Mouse (Mus musculus) embryonic facial prominence, embryonic 15.5 days (tissue): ENCODE measurements around the gene Adamts17. TPM values are rescaled to one million over a fixed set of nuclear protein-coding genes. Genes with fewer than 3 reads are reported as not detected.
A peak's percentile ranks its signal among the peaks of the same experiment; 100 is the strongest.

Experiments used
- ATAC-seq: fragments of 200-750 bp; cut with Nextera tagmentation; 2 replicates; pipeline ENCODE4 v1.8.0; 2017; ENCODE audit warnings: low read depth, moderate TSS enrichment; ENCODE audit not compliant: insufficient number of reproducible peaks, low FRiP score, low TSS enrichment
- H3K27ac ChIP-seq: fragments of 300-500 bp; sonication (generic); replicated peaks from 2 replicates; pipeline ENCODE4 v1.5.1; 2015; ENCODE audit warnings: mild to moderate bottlenecking, inconsistent platforms
- H3K27me3 ChIP-seq: fragments of 300-500 bp; sonication (generic); 2 replicates; pipeline ENCODE4 v1.6.1; 2015; ENCODE audit warnings: inconsistent platforms
- H3K36me3 ChIP-seq: fragments of 300-500 bp; sonication (generic); 2 replicates; pipeline ENCODE4 v1.6.1; 2015; ENCODE audit warnings: mild to moderate bottlenecking, inconsistent platforms
- H3K4me1 ChIP-seq: fragments of 300-500 bp; sonication (generic); 2 replicates; pipeline ENCODE4 v1.6.1; 2015; ENCODE audit warnings: inconsistent platforms
- H3K4me2 ChIP-seq: fragments of 300-500 bp; sonication (generic); replicated peaks from 2 replicates; pipeline ENCODE4 v1.6.1; 2015; ENCODE audit warnings: mild to moderate bottlenecking, inconsistent platforms
- H3K4me3 ChIP-seq: fragments of 300-500 bp; sonication (generic); replicated peaks from 2 replicates; pipeline ENCODE4 v1.5.1; 2015; ENCODE audit warnings: mild to moderate bottlenecking, inconsistent platforms
- H3K9ac ChIP-seq: fragments of 300-500 bp; sonication (generic); 2 replicates; pipeline ENCODE4 v1.6.1; 2015; ENCODE audit warnings: inconsistent platforms
- H3K9me3 ChIP-seq: fragments of 300-500 bp; sonication (generic); replicated peaks from 2 replicates; pipeline ENCODE4 v1.6.1; 2016; ENCODE audit warnings: inconsistent platforms
- WGBS: fragments of 180-500 bp; shearing (Covaris S2); methylation state at CpG from one replicate; pipeline ENCODE4 v1.1.7; 2015; 5-methylcytosine and 5-hydroxymethylcytosine counted together
- polyA plus RNA-seq: library from polyadenylated mRNA; unstranded; fragments of >200 nt; fragmentation: Nextera tagmentation; extraction: Ambion mirVana; gene quantifications from 2 replicates; pipeline ENCODE4 v1.2.1, GENCODE M21; 2015

Adamts17 gene
- polyA plus RNA-seq, 1 experiment from 2014 or later, result 17.4 TPM

DNA sequence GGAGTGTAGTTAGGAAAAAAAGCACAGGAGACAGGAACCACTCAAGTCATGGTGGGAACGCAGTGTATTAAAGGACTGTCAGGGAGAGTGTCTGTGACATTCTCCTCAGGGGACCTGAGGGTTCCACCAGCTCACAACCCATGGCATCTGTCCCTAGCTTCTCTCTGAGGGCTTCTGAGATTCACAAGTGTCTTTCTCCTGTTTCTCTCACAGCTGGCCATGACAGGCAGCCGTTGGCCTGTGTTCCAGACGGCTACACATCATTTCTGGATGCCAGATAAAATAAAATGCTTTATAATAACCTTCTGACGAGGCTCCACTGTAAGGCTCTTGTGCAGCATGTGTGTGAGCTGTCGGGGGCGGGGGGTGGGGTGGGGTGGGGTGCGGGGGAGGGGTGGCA, 32.0 kb downstream of the Adamts17 start:
- Histone ChIP-seq H3K9me3 (no peaks in the 10 kb centered on the region), H3K27me3 (no peaks in the 10 kb centered on the region), H3K4me2 (no peak overlapping the region), H3K36me3 (0 out of 2 replicates have a peak, but pooled peaks cover 4% of the 10 kb centered on the region), H3K27ac (peak overlapping the region; percentile 78), H3K4me3 (no peak overlapping the region), H3K4me1 (peaks cover 43% of the 10 kb centered on the region), H3K9ac (no peak overlapping the region)
- 28% methylated on average over 7 of the region's 7 CpGs for WGBS
- ATAC-seq, result peak; percentile 26

DNA sequence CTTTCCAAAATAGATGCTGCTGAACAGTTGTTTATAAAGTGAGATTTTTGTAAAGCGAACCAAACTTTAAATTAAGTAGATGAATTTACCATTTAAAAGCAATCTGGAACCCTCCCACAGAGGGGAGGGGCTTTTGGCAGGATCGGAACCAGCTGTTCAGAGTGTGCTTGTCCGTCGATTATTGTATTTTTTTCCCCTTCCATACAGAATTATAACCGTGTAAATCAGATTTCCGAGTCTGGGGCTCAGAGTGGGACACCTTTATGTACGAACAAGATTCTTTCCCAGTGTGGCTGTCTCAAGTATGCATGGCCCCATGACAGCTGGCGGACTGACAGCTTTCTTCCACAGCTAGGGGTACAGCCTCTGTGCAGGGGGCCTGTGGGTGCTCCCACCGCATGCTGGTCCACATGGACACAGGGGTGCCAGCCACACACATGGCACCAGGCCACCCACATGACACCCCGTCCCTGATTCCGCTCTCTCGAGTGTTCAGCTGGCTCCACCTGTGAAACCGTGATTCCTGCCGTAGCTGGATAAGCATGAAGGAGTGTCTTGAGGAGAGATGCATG, 32.5 kb downstream of the Adamts17 start:
- H3K27me3 ChIP-seq, result no peaks in the 10 kb centered on the region
- 0 out of 2 replicates have a peak, but pooled peaks cover 4% of the 10 kb centered on the region for H3K36me3 ChIP-seq
- H3K27ac ChIP-seq, result peak overlapping the region; percentile 78
- peak overlapping the region; percentile 24; the same call in 1 of the 2 replicates for H3K4me2 ChIP-seq
- ATAC-seq, result peak; percentile 71
- H3K9me3 ChIP-seq, result no peaks in the 10 kb centered on the region
- peaks cover 38% of the 10 kb centered on the region for H3K4me1 ChIP-seq
- H3K4me3 ChIP-seq, result no peak overlapping the region
- H3K9ac ChIP-seq, result no peak overlapping the region
- WGBS, result 35% methylated on average over 14 of the region's 14 CpGs

DNA sequence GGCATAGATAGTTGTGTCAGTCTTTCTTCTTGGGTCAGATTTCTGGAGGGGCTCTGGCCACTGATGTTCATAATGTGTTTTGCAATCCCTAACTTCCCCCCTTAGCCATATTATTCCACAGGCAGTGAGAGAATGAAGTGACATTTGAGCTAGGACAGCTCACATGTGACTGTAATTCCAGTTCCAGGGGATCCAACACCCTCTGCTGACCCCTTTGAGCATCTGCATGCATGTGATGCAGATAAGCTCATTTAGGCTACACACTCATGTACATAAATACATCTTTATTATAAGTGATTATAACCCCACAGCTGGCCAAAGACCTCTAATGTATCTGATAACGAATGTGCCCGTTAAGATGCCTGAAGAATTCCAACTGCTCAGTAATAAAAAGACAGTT, 33.7 kb downstream of the Adamts17 start:
- no peak overlapping the region for H3K4me2 ChIP-seq
- H3K27me3 ChIP-seq, result no peaks in the 10 kb centered on the region
- 0 out of 2 replicates have a peak, but pooled peaks cover 4% of the 10 kb centered on the region for H3K36me3 ChIP-seq
- no peak overlapping the region for H3K27ac ChIP-seq
- ATAC-seq, result no peak
- H3K4me1 ChIP-seq, result peaks cover 26% of the 10 kb centered on the region
- 77% methylated on average over 2 of the region's 2 CpGs for WGBS
- H3K9ac ChIP-seq, result no peak overlapping the region
- H3K4me3 ChIP-seq, result no peak overlapping the region
- H3K9me3 ChIP-seq, result no peaks in the 10 kb centered on the region

DNA sequence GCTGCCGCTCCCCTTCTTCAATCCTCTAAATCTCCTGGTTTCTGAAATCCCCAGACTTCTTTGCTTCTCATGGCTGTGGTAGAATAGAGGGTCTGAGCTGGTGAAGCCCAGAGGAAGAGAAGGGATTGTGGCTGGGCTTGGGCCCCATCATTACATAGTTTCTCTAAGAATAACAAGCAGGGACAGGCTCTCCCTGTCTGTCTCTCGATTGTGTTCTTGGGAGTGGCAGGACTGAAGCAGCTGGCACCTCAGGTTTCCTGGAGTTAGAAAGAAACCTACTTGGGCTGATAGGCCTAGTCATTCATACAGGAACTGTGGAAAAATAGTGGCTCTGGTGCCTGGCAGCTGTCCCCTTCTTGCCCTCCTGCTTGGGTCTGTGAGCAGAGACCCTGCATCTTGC, 51.9 kb downstream of the Adamts17 start:
- no peak for ATAC-seq
- Histone ChIP-seq H3K9me3 (no peaks in the 10 kb centered on the region), H3K9ac (no peak overlapping the region), H3K36me3 (no peaks in the 10 kb centered on the region), H3K27ac (peak overlapping the region; percentile 86), H3K4me3 (no peak overlapping the region), H3K4me1 (peaks cover 14% of the 10 kb centered on the region; the same call in 1 of the 2 replicates), H3K27me3 (no peaks in the 10 kb centered on the region), H3K4me2 (no peak overlapping the region)
- WGBS, result 44% methylated on average over 2 of the region's 2 CpGs

DNA sequence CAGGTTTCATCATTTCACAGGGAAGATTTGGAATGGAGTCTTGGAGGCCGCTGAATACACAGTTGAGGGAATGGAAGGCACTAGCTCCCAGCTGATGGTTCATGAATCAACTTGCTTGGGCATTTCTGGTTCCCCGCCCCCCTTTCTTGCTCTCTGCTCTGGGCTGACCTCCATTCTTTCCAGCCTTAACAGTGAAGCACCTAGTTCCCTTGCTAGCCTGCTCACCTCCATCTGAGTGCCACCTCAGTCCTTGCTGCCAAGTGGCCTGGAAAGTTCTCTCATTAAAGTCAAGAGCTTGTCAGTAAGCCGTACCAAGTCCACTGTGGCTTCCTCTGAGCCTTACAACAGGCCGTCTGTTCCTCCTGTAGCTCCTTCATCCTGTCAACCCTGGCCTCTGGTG, 52.6 kb downstream of the Adamts17 start:
- Histone ChIP-seq H3K9ac (no peak overlapping the region), H3K4me1 (peaks cover 14% of the 10 kb centered on the region; the same call in 1 of the 2 replicates), H3K4me2 (no peak overlapping the region), H3K27ac (peak overlapping the region; percentile 86), H3K4me3 (no peak overlapping the region), H3K27me3 (no peaks in the 10 kb centered on the region), H3K36me3 (no peaks in the 10 kb centered on the region), H3K9me3 (no peaks in the 10 kb centered on the region)
- no peak for ATAC-seq
- 67% methylated on average over 4 of the region's 4 CpGs for WGBS

DNA sequence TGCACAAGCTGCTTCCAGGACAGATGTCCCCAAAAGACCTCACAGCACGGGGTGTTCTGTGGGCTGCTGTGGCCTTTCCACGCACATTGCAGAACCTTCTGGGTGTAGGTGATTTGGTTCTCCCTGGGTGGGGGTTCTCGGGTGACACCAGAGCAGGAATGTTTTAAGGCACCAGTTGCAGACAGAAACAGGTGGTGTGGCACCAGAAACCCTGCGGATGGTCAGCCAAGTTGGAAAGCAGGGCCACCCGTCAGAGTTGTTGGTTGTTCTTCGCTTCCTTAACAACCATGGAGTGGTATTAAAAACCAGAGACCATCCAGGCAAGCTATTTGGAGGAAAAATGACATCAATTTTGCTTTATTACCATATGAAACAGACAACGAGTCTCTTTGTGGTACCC, 62.8 kb downstream of the Adamts17 start:
- H3K4me1 ChIP-seq, result peaks cover 13% of the 10 kb centered on the region
- H3K9ac ChIP-seq, result no peak overlapping the region
- H3K4me3 ChIP-seq, result no peak overlapping the region
- H3K36me3 ChIP-seq, result 0 out of 2 replicates have a peak, but pooled peaks cover 3% of the 10 kb centered on the region
- no peaks in the 10 kb centered on the region for H3K9me3 ChIP-seq
- H3K27ac ChIP-seq, result no peak overlapping the region
- no peak overlapping the region for H3K4me2 ChIP-seq
- no peaks in the 10 kb centered on the region for H3K27me3 ChIP-seq
- ATAC-seq, result no peak
- WGBS, result 71% methylated on average over 7 of the region's 7 CpGs

DNA sequence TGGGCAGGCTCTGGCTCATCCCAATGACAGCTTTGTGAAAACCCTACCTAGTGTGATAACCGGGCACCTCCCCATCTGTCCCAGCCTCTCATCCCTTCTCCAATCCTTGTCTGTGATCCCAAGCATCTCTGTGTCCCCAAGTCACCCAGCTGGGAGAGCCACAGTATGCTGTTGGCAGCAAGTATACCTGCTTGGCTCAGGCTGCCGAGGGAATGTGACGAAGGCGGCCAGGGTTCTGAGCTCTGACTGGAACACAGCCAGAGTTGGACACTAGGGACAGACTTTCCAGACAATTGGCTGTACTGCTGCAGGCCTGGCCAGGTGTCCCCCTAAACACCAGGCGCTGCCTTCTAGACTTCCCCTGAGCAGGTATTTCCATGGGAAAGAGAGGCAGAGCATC, 63.5 kb downstream of the Adamts17 start:
- no peak overlapping the region for H3K9ac ChIP-seq
- H3K36me3 ChIP-seq, result 0 out of 2 replicates have a peak, but pooled peaks cover 1% of the 10 kb centered on the region
- H3K4me2 ChIP-seq, result no peak overlapping the region
- H3K4me1 ChIP-seq, result peaks cover 13% of the 10 kb centered on the region
- H3K9me3 ChIP-seq, result no peaks in the 10 kb centered on the region
- H3K27ac ChIP-seq, result no peak overlapping the region
- ATAC-seq, result no peak
- no peaks in the 10 kb centered on the region for H3K27me3 ChIP-seq
- H3K4me3 ChIP-seq, result no peak overlapping the region
- 74% methylated on average over 5 of the region's 5 CpGs for WGBS

DNA sequence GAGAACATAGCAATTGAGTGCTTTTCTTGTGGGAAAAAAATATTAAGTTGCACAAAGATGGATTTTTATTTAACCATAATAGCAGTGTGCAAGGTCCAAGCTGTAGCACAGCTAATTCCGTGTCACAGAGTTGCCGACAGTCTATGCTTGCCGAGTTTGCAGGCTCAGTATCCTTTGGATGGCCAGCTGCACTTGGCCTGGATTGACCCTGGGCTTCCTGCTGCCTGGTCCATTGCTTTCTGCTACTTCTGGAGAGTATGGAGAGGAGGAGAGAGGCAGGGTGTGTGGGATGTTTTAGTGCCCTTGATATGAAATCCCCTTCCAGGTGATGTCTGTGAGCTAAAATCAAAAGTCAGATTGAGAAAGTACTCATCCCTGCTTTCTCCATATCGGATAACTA, 66.4 kb downstream of the Adamts17 start:
- H3K4me3 ChIP-seq, result no peak overlapping the region
- WGBS, result 77% methylated on average over 4 of the region's 4 CpGs
- 0 out of 2 replicates have a peak, but pooled peaks cover 12% of the 10 kb centered on the region for H3K36me3 ChIP-seq
- H3K4me2 ChIP-seq, result no peak overlapping the region
- H3K27ac ChIP-seq, result no peak overlapping the region
- no peak for ATAC-seq
- H3K9me3 ChIP-seq, result no peaks in the 10 kb centered on the region
- no peaks in the 10 kb centered on the region for H3K27me3 ChIP-seq
- H3K9ac ChIP-seq, result no peak overlapping the region
- H3K4me1 ChIP-seq, result peaks cover 13% of the 10 kb centered on the region

DNA sequence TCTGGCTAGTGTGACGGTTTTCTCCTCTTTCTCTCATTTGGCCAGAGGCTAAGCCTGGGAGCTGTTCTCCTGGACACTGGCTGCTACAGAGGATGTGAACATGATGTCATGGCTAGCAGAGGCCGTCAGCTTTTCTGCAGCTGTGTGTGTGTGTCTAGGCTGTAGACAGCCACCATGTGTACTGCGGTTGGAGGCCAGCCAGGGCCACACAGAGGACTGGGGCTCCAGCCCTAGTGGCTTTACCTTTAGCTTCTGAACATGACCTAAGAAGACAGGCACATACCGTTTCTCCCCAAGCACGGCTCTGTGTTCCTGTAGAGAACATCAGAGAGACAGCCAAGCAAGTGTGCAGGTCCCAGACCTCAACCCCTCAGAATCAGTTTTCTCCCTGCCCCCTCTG, 73.3 kb downstream of the Adamts17 start:
- WGBS, result 35% methylated on average over 5 of the region's 5 CpGs
- no peaks in the 10 kb centered on the region for H3K9me3 ChIP-seq
- no peaks in the 10 kb centered on the region for H3K27me3 ChIP-seq
- H3K4me2 ChIP-seq, result no peak overlapping the region
- no peak overlapping the region for H3K9ac ChIP-seq
- peak; percentile 72; the same call in 1 of the 2 replicates for ATAC-seq
- no peak overlapping the region for H3K4me3 ChIP-seq
- 0 out of 2 replicates have a peak overlapping the region, but pooled peaks have one; percentile 17 for H3K27ac ChIP-seq
- H3K36me3 ChIP-seq, result 0 out of 2 replicates have a peak, but pooled peaks cover 21% of the 10 kb centered on the region
- peaks cover 8% of the 10 kb centered on the region; the same call in 1 of the 2 replicates for H3K4me1 ChIP-seq

DNA sequence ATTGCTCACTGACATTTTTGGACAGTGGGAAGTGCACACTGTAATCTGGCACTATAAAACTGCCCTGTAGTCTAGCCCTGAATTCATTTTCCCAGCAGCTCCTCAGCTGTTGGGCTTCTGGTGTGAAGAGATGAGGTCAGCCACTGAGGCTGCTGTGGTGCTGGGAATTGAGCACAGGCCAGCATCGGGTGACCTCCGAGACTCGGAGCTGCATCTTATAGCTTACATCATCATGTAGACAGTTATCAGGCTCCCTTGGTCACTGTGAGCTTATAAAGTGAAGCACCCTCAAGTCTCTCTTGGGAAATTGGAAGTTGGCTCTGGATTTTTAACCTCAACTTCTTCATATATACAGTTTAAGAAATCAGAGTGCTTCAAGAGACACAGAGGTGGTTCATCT, 84.1 kb downstream of the Adamts17 start:
- no peak for ATAC-seq

DNA sequence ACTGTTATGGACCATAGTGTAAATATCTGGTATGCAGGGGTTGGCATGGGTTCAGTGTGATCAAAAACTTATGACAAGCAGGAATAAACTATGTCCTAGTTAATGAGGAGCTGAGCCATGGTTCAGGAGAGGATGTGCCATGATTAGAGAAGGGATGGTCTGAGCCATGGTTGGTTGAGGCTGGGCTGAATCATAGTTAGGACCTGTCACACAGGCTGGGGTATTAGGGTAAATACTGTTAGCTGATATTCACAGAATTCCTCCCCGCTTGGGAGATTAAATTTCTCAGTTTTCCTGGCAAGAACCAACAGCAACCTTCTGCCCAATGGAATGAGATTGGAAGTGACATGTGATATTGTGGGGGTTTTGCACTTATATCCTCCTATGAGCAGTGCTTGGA, 84.6 kb downstream of the Adamts17 start:
- H3K36me3 ChIP-seq, result peaks cover 16% of the 10 kb centered on the region; the same call in 1 of the 2 replicates
- no peak overlapping the region for H3K4me2 ChIP-seq
- no peak overlapping the region for H3K4me3 ChIP-seq
- WGBS, result 62% methylated on average over 1 of the region's 1 CpGs
- no peak overlapping the region for H3K9ac ChIP-seq
- no peaks in the 10 kb centered on the region for H3K27me3 ChIP-seq
- H3K27ac ChIP-seq, result no peak overlapping the region
- no peaks in the 10 kb centered on the region for H3K9me3 ChIP-seq
- peaks cover 14% of the 10 kb centered on the region for H3K4me1 ChIP-seq
- ATAC-seq, result no peak

More for the DNA sequence above, 84.1 kb downstream of the Adamts17 start:
- H3K27ac ChIP-seq, result no peak overlapping the region
- H3K4me1 ChIP-seq, result peaks cover 9% of the 10 kb centered on the region
- H3K36me3 ChIP-seq, result peaks cover 16% of the 10 kb centered on the region; the same call in 1 of the 2 replicates
- no peak overlapping the region for H3K4me2 ChIP-seq
- no peak overlapping the region for H3K4me3 ChIP-seq
- H3K9ac ChIP-seq, result no peak overlapping the region
- H3K27me3 ChIP-seq, result no peaks in the 10 kb centered on the region
- 91% methylated on average over 3 of the region's 3 CpGs for WGBS
- no peaks in the 10 kb centered on the region for H3K9me3 ChIP-seq

DNA sequence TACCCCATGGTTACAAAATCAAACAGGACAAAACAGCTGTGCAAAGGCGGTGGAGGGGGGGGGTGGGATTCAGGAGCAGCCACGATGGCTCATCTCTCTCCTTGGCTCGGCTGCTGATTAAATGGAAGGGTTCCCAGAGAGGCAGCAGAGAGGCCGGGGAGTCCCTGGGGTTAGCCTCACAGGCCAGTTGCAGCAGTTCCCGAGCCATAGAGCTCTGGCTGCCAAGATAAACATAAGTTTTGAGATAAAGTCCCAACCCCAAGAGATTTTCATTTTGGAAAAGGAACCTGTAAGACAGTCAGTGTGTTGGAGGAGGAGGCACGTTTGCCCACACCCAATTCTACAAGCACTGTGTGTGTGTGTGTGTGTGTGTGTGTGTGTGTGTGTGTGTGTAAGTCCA, 89.7 kb downstream of the Adamts17 start:
- 47% methylated on average over 6 of the region's 6 CpGs for WGBS
- Histone ChIP-seq H3K9me3 (no peaks in the 10 kb centered on the region), H3K27me3 (no peaks in the 10 kb centered on the region), H3K4me2 (no peak overlapping the region), H3K36me3 (0 out of 2 replicates have a peak, but pooled peaks cover 3% of the 10 kb centered on the region), H3K4me1 (peaks cover 31% of the 10 kb centered on the region), H3K9ac (no peak overlapping the region), H3K4me3 (no peak overlapping the region), H3K27ac (no peak overlapping the region; the same call in 1 of the 2 replicates)
- peak; percentile 64; the same call in 1 of the 2 replicates for ATAC-seq
